Mouse (Mus musculus) forebrain, embryonic 14.5 days (tissue): ENCODE measurements around the gene 4430402I18Rik. TPM values are rescaled to one million over a fixed set of nuclear protein-coding genes. Genes with fewer than 3 reads are reported as not detected.

ENCODE experiments used
- ATAC-seq: fragments of 200-750 bp; cut with Nextera tagmentation; 2 replicates; pipeline ENCODE4 v1.8.0; 2017; ENCODE audit warnings: mild to moderate bottlenecking, moderate library complexity
- DNase-seq: peaks from one replicate; pipeline ENCODE4 v3.0.0-alpha.2; 2015; ENCODE audit warnings: low spot score
- H3K27ac ChIP-seq: fragments of 300-500 bp; sonication (generic); 2 replicates; pipeline ENCODE4 v1.5.1; 2014; ENCODE audit warnings: low read depth, mild to moderate bottlenecking, control low read depth, low read length, moderate library complexity
- H3K27me3 ChIP-seq: fragments of 300-500 bp; sonication (generic); replicated peaks from 2 replicates; pipeline ENCODE4 v1.6.1; 2014; ENCODE audit warnings: low read length, control low read depth, mixed read lengths; ENCODE audit not compliant: control insufficient read depth, insufficient read depth
- H3K36me3 ChIP-seq: fragments of 300-500 bp; sonication (generic); 2 replicates; pipeline ENCODE4 v1.6.1; 2014; ENCODE audit warnings: low read length, control low read depth; ENCODE audit not compliant: control insufficient read depth, insufficient read depth
- H3K4me1 ChIP-seq: fragments of 300-500 bp; sonication (generic); 2 replicates; pipeline ENCODE4 v1.6.1; 2014; ENCODE audit warnings: antibody characterized with exemption, low read length, control low read depth; ENCODE audit not compliant: control insufficient read depth, insufficient read depth
- H3K4me2 ChIP-seq: fragments of 300-500 bp; sonication (generic); 2 replicates; pipeline ENCODE4 v1.6.1; 2014; ENCODE audit warnings: mild to moderate bottlenecking, control low read depth, low read length
- H3K4me3 ChIP-seq: fragments of 300-500 bp; sonication (generic); 2 replicates; pipeline ENCODE4 v1.5.1; 2014; ENCODE audit warnings: low read depth, low read length, control low read depth
- H3K9ac ChIP-seq: fragments of 300-500 bp; sonication (generic); 2 replicates; pipeline ENCODE4 v1.6.1; 2014; ENCODE audit warnings: mild to moderate bottlenecking, low read length, control low read depth, moderate library complexity
- H3K9me3 ChIP-seq: fragments of 300-500 bp; sonication (generic); replicated peaks from 2 replicates; pipeline ENCODE4 v1.6.1; 2016; ENCODE audit warnings: low read length, control low read depth, mixed read lengths; ENCODE audit not compliant: control insufficient read depth
- WGBS: fragments of 180-500 bp; shearing (Covaris S2); extraction: QIAGEN DNeasy Blood & Tissue Kit; methylation state at CpG from one replicate; pipeline ENCODE4 v1.1.7; 2014; 5-methylcytosine and 5-hydroxymethylcytosine counted together
- polyA plus RNA-seq: library from polyadenylated mRNA; unstranded; fragments of >200 nt; fragmentation: Nextera tagmentation; extraction: Ambion mirVana; gene quantifications from 2 replicates; pipeline ENCODE4 v1.2.1, GENCODE M21; 2014

Gene 4430402I18Rik
- polyA plus RNA-seq, 1 experiment from 2014 or later, result 2.1 TPM

DNA sequence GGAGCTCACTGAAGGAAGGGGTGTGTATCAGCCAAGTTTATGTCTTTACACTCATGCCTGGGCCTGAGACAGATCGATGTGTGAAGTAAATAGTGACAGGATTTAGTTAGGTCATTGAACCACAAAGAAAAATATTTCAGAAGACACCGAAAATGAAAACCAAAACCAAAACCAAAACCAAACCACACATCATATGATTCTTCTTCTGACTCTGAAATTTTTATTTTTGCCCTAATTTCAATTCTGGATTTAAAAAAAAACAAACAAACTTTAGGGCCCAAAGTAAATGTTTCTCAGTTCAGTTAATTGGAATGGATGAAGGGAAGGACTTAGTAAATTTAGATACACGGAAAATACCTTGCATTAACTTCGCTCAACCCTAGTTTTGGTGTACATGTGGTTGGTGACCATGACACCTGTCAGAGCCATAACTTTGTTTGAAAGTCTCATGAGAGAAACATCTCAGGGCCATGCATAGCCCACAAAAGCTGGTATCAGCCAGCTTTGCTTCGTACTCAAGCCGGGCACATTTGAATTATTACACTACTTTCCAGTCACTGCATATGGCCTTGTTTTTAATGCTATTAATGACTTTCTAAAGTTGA is 98.2 kb downstream of the 4430402I18Rik start:
- H3K4me2 ChIP-seq, result no peak overlapping the region
- 90% methylated on average over 6 of the region's 6 CpGs for WGBS
- no peaks in the 10 kb centered on the region for H3K9me3 ChIP-seq
- no peak overlapping the region for H3K9ac ChIP-seq
- DNase-seq (no peak), ATAC-seq (no peak)
- no peak overlapping the region for H3K4me3 ChIP-seq
- H3K4me1 ChIP-seq, result 0 out of 2 replicates have a peak, but pooled peaks cover 3% of the 10 kb centered on the region
- H3K36me3 ChIP-seq, result no peaks in the 10 kb centered on the region
- H3K27ac ChIP-seq, result no peak overlapping the region
- H3K27me3 ChIP-seq, result no peaks in the 10 kb centered on the region

DNA sequence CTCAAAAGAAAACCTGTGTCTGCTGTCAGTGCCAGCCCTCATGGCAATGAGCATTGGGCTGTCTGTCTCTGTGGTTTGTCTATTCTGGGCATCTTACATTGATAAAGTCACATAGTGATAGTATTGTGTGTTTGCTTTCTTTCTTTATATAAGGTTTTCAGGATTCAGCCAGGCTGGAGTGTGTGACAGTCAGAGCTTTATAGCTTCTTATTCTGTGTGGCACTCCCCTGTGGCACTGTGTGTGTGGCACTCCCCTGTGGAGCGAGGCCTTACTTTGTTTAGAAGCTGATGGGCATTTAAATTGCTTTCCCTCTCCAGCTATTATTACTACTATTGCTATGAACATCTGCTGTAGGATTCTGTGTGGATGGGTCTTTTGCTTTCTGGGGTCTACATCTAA is 102.1 kb downstream of the 4430402I18Rik start:
- peak overlapping the region; percentile 35; the same call in 1 of the 2 replicates for H3K27ac ChIP-seq
- no peak overlapping the region for H3K4me2 ChIP-seq
- H3K4me3 ChIP-seq, result no peak overlapping the region
- no peaks in the 10 kb centered on the region for H3K36me3 ChIP-seq
- DNase-seq, result peak; percentile 8
- H3K27me3 ChIP-seq, result no peaks in the 10 kb centered on the region
- WGBS, result 56% methylated on average over 1 of the region's 1 CpGs
- no peak overlapping the region for H3K9ac ChIP-seq
- H3K4me1 ChIP-seq, result 0 out of 2 replicates have a peak, but pooled peaks cover 3% of the 10 kb centered on the region
- no peak; the same call in 1 of the 2 replicates for ATAC-seq
- no peaks in the 10 kb centered on the region for H3K9me3 ChIP-seq

DNA sequence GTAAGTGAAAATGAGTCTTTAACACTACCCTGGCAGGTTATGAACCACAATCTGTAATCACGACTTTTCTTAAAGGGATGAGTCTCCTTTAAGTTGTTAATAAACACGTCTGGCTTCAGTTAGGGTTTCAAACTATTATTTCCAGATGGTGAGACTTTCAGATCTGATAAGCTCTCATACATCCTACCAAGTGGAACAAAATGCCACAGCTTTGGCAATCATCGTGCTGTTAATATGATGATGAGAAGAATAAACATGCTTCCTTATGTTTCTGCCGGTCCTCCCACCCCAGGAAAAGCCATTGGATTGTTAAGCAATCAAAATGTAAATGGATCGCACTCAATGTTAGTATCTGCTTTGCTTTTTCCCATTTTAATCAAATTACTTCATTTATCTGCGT is 102.6 kb downstream of the 4430402I18Rik start:
- Histone ChIP-seq H3K4me2 (no peak overlapping the region), H3K9me3 (no peaks in the 10 kb centered on the region), H3K36me3 (no peaks in the 10 kb centered on the region), H3K9ac (no peak overlapping the region), H3K27me3 (no peaks in the 10 kb centered on the region), H3K4me1 (0 out of 2 replicates have a peak, but pooled peaks cover 3% of the 10 kb centered on the region), H3K4me3 (no peak overlapping the region), H3K27ac (no peak overlapping the region)
- 66% methylated on average over 6 of the region's 6 CpGs for WGBS
- DNase-seq (peak; percentile 75), ATAC-seq (peak; percentile 71; the same call in 1 of the 2 replicates)

GRCm38 (mm10) chr19:28863626-28864025 is 104.0 kb downstream of the 4430402I18Rik start:
- Histone ChIP-seq H3K4me3 (no peak overlapping the region), H3K4me2 (no peak overlapping the region), H3K9ac (no peak overlapping the region), H3K4me1 (0 out of 2 replicates have a peak, but pooled peaks cover 3% of the 10 kb centered on the region), H3K36me3 (no peaks in the 10 kb centered on the region), H3K27ac (no peak overlapping the region), H3K27me3 (no peaks in the 10 kb centered on the region), H3K9me3 (no peaks in the 10 kb centered on the region)
- no peak for ATAC-seq
- WGBS, result 94% methylated on average over 10 of the region's 10 CpGs
- no peak for DNase-seq

DNA sequence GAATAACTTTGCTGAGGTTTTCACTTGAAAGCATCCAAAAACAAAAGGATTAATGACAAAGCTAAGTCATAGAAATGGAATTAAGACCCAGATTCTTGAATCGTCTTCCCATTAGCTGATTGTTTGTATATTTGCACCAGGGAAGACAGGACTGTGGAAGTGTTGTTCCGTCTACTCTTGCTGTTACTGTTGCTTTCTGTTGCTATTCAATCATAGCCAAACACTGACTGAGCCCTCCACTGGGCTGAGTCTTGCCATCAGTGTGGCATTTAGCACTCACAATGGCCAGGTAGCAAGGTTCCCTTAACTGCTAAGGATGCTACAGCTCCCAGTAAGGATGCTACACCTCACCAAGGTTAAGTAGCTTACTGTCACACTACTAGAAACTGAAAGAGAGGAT is 107.4 kb downstream of the 4430402I18Rik start:
- Histone ChIP-seq H3K9me3 (no peaks in the 10 kb centered on the region), H3K4me1 (no peaks in the 10 kb centered on the region), H3K4me2 (no peak overlapping the region), H3K4me3 (no peak overlapping the region), H3K9ac (no peak overlapping the region), H3K36me3 (no peaks in the 10 kb centered on the region), H3K27ac (no peak overlapping the region), H3K27me3 (no peaks in the 10 kb centered on the region)
- no peak for ATAC-seq
- 80% methylated on average over 2 of the region's 2 CpGs for WGBS
- no peak for DNase-seq

- 76% methylated on average over 1 of the region's 1 CpGs for WGBS
- H3K27me3 ChIP-seq, result no peaks in the 10 kb centered on the region
- no peak for ATAC-seq
- no peak for DNase-seq
- H3K4me1 ChIP-seq, result no peaks in the 10 kb centered on the region
- no peak overlapping the region for H3K27ac ChIP-seq
- H3K36me3 ChIP-seq, result no peaks in the 10 kb centered on the region
- H3K4me3 ChIP-seq, result no peak overlapping the region
- no peak overlapping the region for H3K4me2 ChIP-seq
- H3K9me3 ChIP-seq, result no peaks in the 10 kb centered on the region
- H3K9ac ChIP-seq, result no peak overlapping the region
Observed at GRCm38 (mm10) chr19:28854831-28855230, 112.8 kb downstream of the 4430402I18Rik start.

- WGBS, result 83% methylated on average over 3 of the region's 3 CpGs
- ATAC-seq, result no peak
Observed at GRCm38 (mm10) chr19:28852001-28852400, 115.6 kb downstream of the 4430402I18Rik start.

DNA sequence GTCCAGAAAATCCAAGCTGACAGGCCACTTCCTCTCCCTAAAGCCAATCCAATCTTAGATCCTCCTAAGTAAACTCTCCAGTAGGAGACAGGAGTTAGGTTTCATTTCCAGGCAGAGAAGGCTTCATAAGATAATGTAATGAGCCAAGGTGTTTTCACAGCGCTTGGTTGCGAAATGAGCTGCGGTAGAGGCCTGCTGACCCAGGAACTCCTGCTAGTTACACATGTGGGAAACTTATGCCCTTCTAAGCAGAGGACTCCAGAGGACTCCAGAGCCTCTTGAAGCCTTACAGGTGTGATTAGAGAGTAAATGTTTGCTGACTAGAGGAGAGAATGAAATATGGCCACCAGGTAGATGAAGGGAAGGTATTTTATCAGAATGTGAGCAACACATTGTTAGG is 117.1 kb downstream of the 4430402I18Rik start:
- Histone ChIP-seq H3K4me3 (no peak overlapping the region), H3K4me1 (no peaks in the 10 kb centered on the region), H3K9me3 (no peaks in the 10 kb centered on the region), H3K36me3 (no peaks in the 10 kb centered on the region), H3K27ac (no peak overlapping the region), H3K27me3 (no peaks in the 10 kb centered on the region), H3K9ac (no peak overlapping the region), H3K4me2 (no peak overlapping the region)
- ATAC-seq (no peak), DNase-seq (no peak)
- 92% methylated on average over 3 of the region's 3 CpGs for WGBS

More at GRCm38 (mm10) chr19:28852001-28852400, 115.6 kb downstream of the 4430402I18Rik start:
- no peaks in the 10 kb centered on the region for H3K4me1 ChIP-seq
- no peaks in the 10 kb centered on the region for H3K9me3 ChIP-seq
- no peak overlapping the region for H3K4me3 ChIP-seq
- DNase-seq, result no peak
- no peak overlapping the region for H3K4me2 ChIP-seq
- no peak overlapping the region for H3K27ac ChIP-seq
- no peak overlapping the region for H3K9ac ChIP-seq
- H3K36me3 ChIP-seq, result no peaks in the 10 kb centered on the region
- no peaks in the 10 kb centered on the region for H3K27me3 ChIP-seq

DNA sequence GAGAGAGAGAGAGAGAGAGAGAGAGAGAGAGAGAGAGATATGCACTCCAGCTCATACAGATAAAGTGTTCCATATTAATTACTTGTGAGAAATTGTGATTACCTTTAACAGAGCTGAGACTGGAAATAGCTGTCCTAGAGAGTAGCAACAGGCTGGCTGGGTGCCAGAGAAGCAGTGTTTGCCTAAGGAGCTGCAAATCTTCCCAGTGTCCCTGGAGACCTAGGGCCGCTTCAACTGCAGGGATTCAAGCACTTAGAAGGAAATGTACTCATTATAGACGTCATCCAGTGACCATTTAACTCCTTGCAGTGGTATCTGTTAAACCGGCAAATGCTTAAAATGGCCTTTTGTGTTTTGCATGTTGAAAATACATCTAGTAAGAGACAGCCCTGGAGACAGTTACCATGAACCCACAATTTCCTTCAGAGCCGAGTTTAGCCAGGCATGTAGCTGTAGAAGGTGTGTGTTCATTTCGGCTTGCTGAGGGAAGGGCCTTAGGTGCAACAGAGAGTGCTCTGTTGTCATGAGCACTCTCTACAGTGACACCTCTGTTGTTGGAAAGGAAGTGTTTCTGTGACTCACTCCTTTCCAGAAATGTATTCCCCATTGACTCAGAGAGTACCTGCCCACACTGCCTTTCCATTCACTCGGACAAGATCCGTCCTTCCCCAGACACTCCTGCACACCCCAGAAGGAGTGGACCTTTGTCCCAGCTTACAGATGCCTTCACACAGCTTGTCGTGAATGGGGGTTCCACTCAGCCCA is 122.5 kb downstream of the 4430402I18Rik start:
- H3K36me3 ChIP-seq, result no peaks in the 10 kb centered on the region
- no peaks in the 10 kb centered on the region for H3K27me3 ChIP-seq
- DNase-seq (peak; percentile 56), ATAC-seq (no peak)
- no peak overlapping the region for H3K9ac ChIP-seq
- 73% methylated on average over 8 of the region's 8 CpGs for WGBS
- no peaks in the 10 kb centered on the region for H3K9me3 ChIP-seq
- no peaks in the 10 kb centered on the region for H3K4me1 ChIP-seq
- H3K4me3 ChIP-seq, result no peak overlapping the region
- no peak overlapping the region for H3K27ac ChIP-seq
- H3K4me2 ChIP-seq, result no peak overlapping the region
